Mouse (Mus musculus): ENCODE results near the gene Dclk2. TPM values are rescaled to one million over a fixed set of nuclear protein-coding genes. Genes with fewer than 3 reads are reported as not detected.

The Dclk2 gene
- polyA plus RNA-seq, 1 experiment = 8.3 TPM

- H3K4me1 ChIP-seq (ENCODE audit: control insufficient read depth, insufficient read depth, low read length) = no peaks in the 10 kb centered on the region
- no peak overlapping the region for H3K27ac ChIP-seq (ENCODE audit: insufficient read depth, low read length)
- no peak for TF ChIP-seq CTCF (IDR thresholded peaks at IDR 0.05; ENCODE audit: borderline replicate concordance, insufficient read depth, low read length)
- no peak for TF ChIP-seq POLR2A (IDR thresholded peaks at IDR 0.05; ENCODE audit: low read depth, low read length)
- no peak overlapping the region for H3K4me3 ChIP-seq (ENCODE audit: insufficient read depth, low read length)
These were observed 50.2 kb downstream of the Dclk2 start for GRCm38 (mm10) chr3:86870411-86870810.

- no peak for TF ChIP-seq POLR2A (IDR thresholded peaks at IDR 0.05; ENCODE audit: low read depth, low read length)
- no peak for TF ChIP-seq CTCF (IDR thresholded peaks at IDR 0.05; ENCODE audit: borderline replicate concordance, insufficient read depth, low read length)
- Histone ChIP-seq H3K4me3 (ENCODE audit: insufficient read depth, low read length) (no peak overlapping the region), H3K4me1 (ENCODE audit: control insufficient read depth, insufficient read depth, low read length) (no peaks in the 10 kb centered on the region), H3K27ac (ENCODE audit: insufficient read depth, low read length) (no peak overlapping the region)
These were observed 51.9 kb downstream of the Dclk2 start for GRCm38 (mm10) chr3:86868721-86869120.

- H3K4me3 ChIP-seq (ENCODE audit: insufficient read depth, low read length) = no peak overlapping the region
- H3K27ac ChIP-seq (ENCODE audit: insufficient read depth, low read length) = no peak overlapping the region
- TF ChIP-seq POLR2A (IDR thresholded peaks at IDR 0.05; ENCODE audit: low read depth, low read length) = no peak
- no peak for TF ChIP-seq CTCF (IDR thresholded peaks at IDR 0.05; ENCODE audit: borderline replicate concordance, insufficient read depth, low read length)
- no peaks in the 10 kb centered on the region for H3K4me1 ChIP-seq (ENCODE audit: control insufficient read depth, insufficient read depth, low read length)
These were observed 57.2 kb downstream of the Dclk2 start for GRCm38 (mm10) chr3:86863327-86864008.

- H3K4me3 ChIP-seq (ENCODE audit: insufficient read depth, low read length) = no peak overlapping the region
- TF ChIP-seq CTCF (IDR thresholded peaks at IDR 0.05; ENCODE audit: borderline replicate concordance, insufficient read depth, low read length) (no peak), POLR2A (IDR thresholded peaks at IDR 0.05; ENCODE audit: low read depth, low read length) (no peak)
- H3K27ac ChIP-seq (ENCODE audit: insufficient read depth, low read length) = no peak overlapping the region
- no peaks in the 10 kb centered on the region for H3K4me1 ChIP-seq (ENCODE audit: control insufficient read depth, insufficient read depth, low read length)
These were observed 57.7 kb downstream of the Dclk2 start for GRCm38 (mm10) chr3:86862939-86863311.

- Histone ChIP-seq H3K27ac (ENCODE audit: insufficient read depth, low read length) (no peak overlapping the region), H3K4me1 (ENCODE audit: control insufficient read depth, insufficient read depth, low read length) (no peaks in the 10 kb centered on the region), H3K4me3 (ENCODE audit: insufficient read depth, low read length) (no peak overlapping the region)
- TF ChIP-seq POLR2A (IDR thresholded peaks at IDR 0.05; ENCODE audit: low read depth, low read length) (no peak), CTCF (IDR thresholded peaks at IDR 0.05; ENCODE audit: borderline replicate concordance, insufficient read depth, low read length) (no peak)
These were observed 58.3 kb downstream of the Dclk2 start for GRCm38 (mm10) chr3:86862245-86862938.

- TF ChIP-seq POLR2A (IDR thresholded peaks at IDR 0.05; ENCODE audit: low read depth, low read length) (no peak), CTCF (IDR thresholded peaks at IDR 0.05; ENCODE audit: borderline replicate concordance, insufficient read depth, low read length) (no peak)
- no peaks in the 10 kb centered on the region for H3K4me1 ChIP-seq (ENCODE audit: control insufficient read depth, insufficient read depth, low read length)
- no peak overlapping the region for H3K4me3 ChIP-seq (ENCODE audit: insufficient read depth, low read length)
- H3K27ac ChIP-seq (ENCODE audit: insufficient read depth, low read length) = no peak overlapping the region
These were observed 60.9 kb downstream of the Dclk2 start for GRCm38 (mm10) chr3:86859791-86860190.

- TF ChIP-seq CTCF (IDR thresholded peaks at IDR 0.05; ENCODE audit: borderline replicate concordance, insufficient read depth, low read length) = no peak
- no peak for TF ChIP-seq POLR2A (IDR thresholded peaks at IDR 0.05; ENCODE audit: low read depth, low read length)
- H3K27ac ChIP-seq (ENCODE audit: insufficient read depth, low read length) = no peak overlapping the region
- H3K4me3 ChIP-seq (ENCODE audit: insufficient read depth, low read length) = no peak overlapping the region
- no peaks in the 10 kb centered on the region for H3K4me1 ChIP-seq (ENCODE audit: control insufficient read depth, insufficient read depth, low read length)
These were observed 62.0 kb downstream of the Dclk2 start for GRCm38 (mm10) chr3:86858699-86859098.

- no peak overlapping the region for H3K27ac ChIP-seq (ENCODE audit: insufficient read depth, low read length)
- no peak overlapping the region for H3K4me3 ChIP-seq (ENCODE audit: insufficient read depth, low read length)
- H3K4me1 ChIP-seq (ENCODE audit: control insufficient read depth, insufficient read depth, low read length) = no peaks in the 10 kb centered on the region
- no peak for TF ChIP-seq POLR2A (IDR thresholded peaks at IDR 0.05; ENCODE audit: low read depth, low read length)
- no peak for TF ChIP-seq CTCF (IDR thresholded peaks at IDR 0.05; ENCODE audit: borderline replicate concordance, insufficient read depth, low read length)
These were observed 62.7 kb downstream of the Dclk2 start for GRCm38 (mm10) chr3:86857833-86858398.

- TF ChIP-seq POLR2A (IDR thresholded peaks at IDR 0.05; ENCODE audit: low read depth, low read length) = no peak
- TF ChIP-seq CTCF (IDR thresholded peaks at IDR 0.05; ENCODE audit: borderline replicate concordance, insufficient read depth, low read length) = no peak
- Histone ChIP-seq H3K27ac (ENCODE audit: insufficient read depth, low read length) (no peak overlapping the region), H3K4me3 (ENCODE audit: insufficient read depth, low read length) (no peak overlapping the region), H3K4me1 (ENCODE audit: control insufficient read depth, insufficient read depth, low read length) (peaks cover 17% of the 10 kb centered on the region)
These were observed 67.8 kb downstream of the Dclk2 start for GRCm38 (mm10) chr3:86852867-86853266.

GRCm38 (mm10) chr3:86851131-86851530, 69.5 kb downstream of the Dclk2 start:
- no peak for TF ChIP-seq POLR2A (IDR thresholded peaks at IDR 0.05; ENCODE audit: low read depth, low read length)
- no peak for TF ChIP-seq CTCF (IDR thresholded peaks at IDR 0.05; ENCODE audit: borderline replicate concordance, insufficient read depth, low read length)
- Histone ChIP-seq H3K27ac (ENCODE audit: insufficient read depth, low read length) (peak overlapping the region; percentile 88), H3K4me3 (ENCODE audit: insufficient read depth, low read length) (no peak overlapping the region), H3K4me1 (ENCODE audit: control insufficient read depth, insufficient read depth, low read length) (peaks cover 17% of the 10 kb centered on the region)
